13 mouse cellular contexts compared by ENCODE assay signal in genomic region chr6:5594011-5594410, GRCm38 (mm10).
A peak's percentile ranks its signal among the peaks of the same experiment; 100 is the strongest.
DNase-seq lines count a peak whose midpoint lies in the region; ATAC-seq and TF ChIP-seq lines count a peak whose summit lies in the region.
"Had no signal": no experiment of that assay in that cellular context is flagged by ENCODE, and none has a peak within 500 bp of the region (broad histone marks: within the 10 kb centered on the region; RNA-seq: fewer than 3 reads in every experiment).

No protein-coding gene starts in this region.

- 74% methylated on average over 6 of the region's 6 CpGs for WGBS in embryonic facial prominence, embryonic 11.5 days
- 74% methylated on average over 6 of the region's 6 CpGs for WGBS in embryonic facial prominence, embryonic 10.5 days
- 55% methylated on average over 6 of the region's 6 CpGs for WGBS in intestine, postnatal 0 days
- WGBS in intestine, embryonic 15.5 days = 65% methylated on average over 6 of the region's 6 CpGs
- 17% methylated on average over 6 of the region's 6 CpGs for WGBS in heart, embryonic 15.5 days

- no peak overlapping the region for H3K27ac ChIP-seq in embryonic facial prominence, embryonic 11.5 days (replicated peaks; ENCODE audit: low read depth, low read length)
- no peak overlapping the region for H3K27ac ChIP-seq in embryonic facial prominence, embryonic 10.5 days (replicated peaks)
- H3K27ac ChIP-seq in intestine, postnatal 0 days (ENCODE audit: low read depth, low read length) = no peak overlapping the region
- H3K27ac ChIP-seq in intestine, embryonic 15.5 days = no peak overlapping the region
- no peak overlapping the region for H3K27ac ChIP-seq in heart, embryonic 15.5 days
- H3K27ac ChIP-seq: hindbrain, embryonic 14.5 days had no signal

- ATAC-seq in embryonic facial prominence, embryonic 11.5 days (replicated peaks; ENCODE audit: insufficient number of reproducible peaks, low FRiP score, low TSS enrichment, low read depth) = no peak
- ATAC-seq in intestine, postnatal 0 days = no peak
- no peak for ATAC-seq in intestine, embryonic 15.5 days
- ATAC-seq in heart, embryonic 15.5 days (replicated peaks; ENCODE audit: insufficient number of reproducible peaks, insufficient read depth, low FRiP score, low read depth) = peak; percentile 58; the same call in 1 of the 2 replicates

- H3K9ac ChIP-seq in embryonic facial prominence, embryonic 11.5 days (replicated peaks; ENCODE audit: low read length) = no peak overlapping the region
- H3K9ac ChIP-seq in intestine, postnatal 0 days (ENCODE audit: low read depth, low read length) = no peak overlapping the region
- no peak overlapping the region for H3K9ac ChIP-seq in intestine, embryonic 15.5 days
- no peak overlapping the region for H3K9ac ChIP-seq in heart, embryonic 15.5 days
- H3K9ac ChIP-seq: hindbrain, embryonic 14.5 days had no signal

- H3K4me2 ChIP-seq in embryonic facial prominence, embryonic 11.5 days (ENCODE audit: low read depth, low read length) = no peak overlapping the region
- no peak overlapping the region for H3K4me2 ChIP-seq in intestine, postnatal 0 days (replicated peaks; ENCODE audit: low read depth)
- H3K4me2 ChIP-seq in intestine, embryonic 15.5 days (replicated peaks) = no peak overlapping the region
- H3K4me2 ChIP-seq in heart, embryonic 15.5 days = no peak overlapping the region
- H3K4me2 ChIP-seq: hindbrain, embryonic 14.5 days had no signal

- no peak overlapping the region for H3K4me3 ChIP-seq in embryonic facial prominence, embryonic 11.5 days (ENCODE audit: low read depth, low read length)
- no peak overlapping the region for H3K4me3 ChIP-seq in embryonic facial prominence, embryonic 10.5 days
- no peak overlapping the region for H3K4me3 ChIP-seq in intestine, postnatal 0 days (ENCODE audit: low read depth, low read length)
- H3K4me3 ChIP-seq in intestine, embryonic 15.5 days (replicated peaks) = no peak overlapping the region
- no peak overlapping the region for H3K4me3 ChIP-seq in heart, embryonic 15.5 days
- H3K4me3 ChIP-seq: myocyte had no signal

- no peaks in the 10 kb centered on the region for H3K27me3 ChIP-seq in embryonic facial prominence, embryonic 11.5 days (ENCODE audit: control insufficient read depth, insufficient read depth, low read length)
- H3K27me3 ChIP-seq in embryonic facial prominence, embryonic 10.5 days (replicated peaks; ENCODE audit: low read depth, poor library complexity, severe bottlenecking) = no peaks in the 10 kb centered on the region
- H3K27me3 ChIP-seq in intestine, postnatal 0 days (replicated peaks; ENCODE audit: control insufficient read depth, insufficient read depth, low read length) = no peaks in the 10 kb centered on the region
- H3K27me3 ChIP-seq in intestine, embryonic 15.5 days (replicated peaks) = no peaks in the 10 kb centered on the region
- no peaks in the 10 kb centered on the region for H3K27me3 ChIP-seq in heart, embryonic 15.5 days

- no peaks in the 10 kb centered on the region for H3K4me1 ChIP-seq in embryonic facial prominence, embryonic 11.5 days (ENCODE audit: control insufficient read depth, insufficient read depth, low read length)
- no peaks in the 10 kb centered on the region for H3K4me1 ChIP-seq in embryonic facial prominence, embryonic 10.5 days
- H3K4me1 ChIP-seq in intestine, postnatal 0 days (replicated peaks; ENCODE audit: control insufficient read depth, insufficient read depth, low read length) = no peaks in the 10 kb centered on the region
- no peaks in the 10 kb centered on the region for H3K4me1 ChIP-seq in intestine, embryonic 15.5 days (replicated peaks)
- peaks cover 7% of the 10 kb centered on the region; the same call in 1 of the 2 replicates for H3K4me1 ChIP-seq in heart, embryonic 15.5 days (replicated peaks)

- no peaks in the 10 kb centered on the region for H3K36me3 ChIP-seq in embryonic facial prominence, embryonic 11.5 days (replicated peaks; ENCODE audit: control insufficient read depth, insufficient read depth, low read depth, low read length)
- no peaks in the 10 kb centered on the region for H3K36me3 ChIP-seq in embryonic facial prominence, embryonic 10.5 days (replicated peaks)
- no peaks in the 10 kb centered on the region for H3K36me3 ChIP-seq in intestine, postnatal 0 days (ENCODE audit: control insufficient read depth, insufficient read depth)
- no peaks in the 10 kb centered on the region for H3K36me3 ChIP-seq in intestine, embryonic 15.5 days
- no peaks in the 10 kb centered on the region for H3K36me3 ChIP-seq in heart, embryonic 15.5 days

- DNase-seq in embryonic facial prominence, embryonic 11.5 days (ENCODE audit: low spot score) = peak; percentile 4
- no peak for DNase-seq in embryonic facial prominence, embryonic 10.5 days (ENCODE audit: low spot score)
- peak; percentile 57 for DNase-seq in 3T3-L1 (ENCODE audit: low read depth, low spot score)
- DNase-seq in c-Kit-positive CD71-positive TER-119-positive erythroid progenitor cells, embryonic 14.5 days (ENCODE audit: low spot score) = no peak
- no peak for DNase-seq in left cerebral cortex, postnatal 36 days (ENCODE audit: low spot score in 2 of 2)
- DNase-seq: cerebellum, postnatal 14 days; layer of hippocampus, adult 9-11 months; liver had no signal

- no peaks in the 10 kb centered on the region for H3K9me3 ChIP-seq in embryonic facial prominence, embryonic 11.5 days (replicated peaks; ENCODE audit: control insufficient read depth, low read length)
- H3K9me3 ChIP-seq in embryonic facial prominence, embryonic 10.5 days = no peaks in the 10 kb centered on the region
- H3K9me3 ChIP-seq in intestine, postnatal 0 days (ENCODE audit: control insufficient read depth) = no peaks in the 10 kb centered on the region
- H3K9me3 ChIP-seq in intestine, embryonic 15.5 days = no peaks in the 10 kb centered on the region
- H3K9me3 ChIP-seq in heart, embryonic 15.5 days (replicated peaks) = no peaks in the 10 kb centered on the region

- intact Hi-C loops in left cerebral cortex, postnatal 36 days (cut with DNase I) = no loop called here

- peak; percentile 26; the same call in 1 of the 2 replicates for TF ChIP-seq CTCF in intestine, postnatal 0 days (IDR thresholded peaks at IDR 0.05; ENCODE audit: low read depth)

Comparison
In these comparisons a context has a peak if more than half of its experiments do, and no peak if none do; other contexts are left out.
1. DNase-seq: peak in embryonic facial prominence, embryonic 11.5 days (single experiment) and 3T3-L1 (single experiment); none in embryonic facial prominence, embryonic 10.5 days (single experiment), c-Kit-positive CD71-positive TER-119-positive erythroid progenitor cells, embryonic 14.5 days (single experiment) and left cerebral cortex, postnatal 36 days (0 of 2).